Mouse (Mus musculus): Measurements from ENCODE around the gene Acy3.
"Not testable (repeated sequence)": the region's sequence is repeated elsewhere in the genome, so short reads cannot be mapped to it uniquely, and the experiment has no call there.

Gene Acy3

DNA sequence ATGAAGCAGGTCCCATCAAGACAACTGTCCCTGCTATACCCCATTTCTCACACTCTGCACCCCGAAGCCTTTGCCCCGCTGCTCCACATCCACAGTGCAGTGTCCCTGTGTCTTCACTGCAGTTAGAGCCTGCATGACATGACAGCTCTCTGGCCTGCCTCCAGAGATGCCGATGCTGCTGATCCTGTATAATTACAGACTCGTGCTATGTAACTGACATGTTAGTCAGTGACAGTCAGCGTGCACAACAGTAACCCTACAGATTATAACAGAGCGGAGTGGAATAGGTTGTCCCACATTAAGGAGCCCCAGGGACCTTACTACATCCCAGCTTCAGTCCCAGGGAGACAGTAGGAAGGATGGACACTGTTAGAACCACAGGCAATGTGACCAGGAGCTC is 11.8 kb upstream of the Acy3 start:
- not testable (repeated sequence) for DNase-seq (ENCODE audit: low spot score in 2 of 2)

- DNase-seq (ENCODE audit: low spot score in 2 of 2): no peak
Measured at GRCm38 (mm10) chr19:3975866-3976265, 10.5 kb upstream of the Acy3 start.

DNA sequence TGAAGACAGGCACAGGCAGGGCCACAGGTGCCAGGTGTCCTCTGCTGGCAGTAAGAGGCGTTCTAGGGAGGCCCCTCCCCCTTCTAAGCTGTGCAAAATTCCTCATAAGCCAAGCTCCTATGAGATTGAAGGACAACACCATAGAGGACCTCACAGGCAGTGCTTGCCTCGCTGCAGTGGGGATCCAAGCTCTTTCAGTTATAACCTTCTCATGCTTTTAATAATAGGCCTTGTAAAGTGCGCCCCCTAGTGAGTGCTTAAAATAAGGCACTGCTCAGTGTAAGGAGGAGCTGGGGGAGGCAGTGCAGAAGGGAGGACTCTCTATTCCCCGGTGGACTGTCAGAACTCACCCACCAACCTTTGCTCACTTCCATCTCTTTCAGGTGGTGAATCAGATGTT is 6.1 kb upstream of the Acy3 start:
- peak; percentile 55 to 78 for DNase-seq (ENCODE audit: low spot score in 2 of 2)

DNA sequence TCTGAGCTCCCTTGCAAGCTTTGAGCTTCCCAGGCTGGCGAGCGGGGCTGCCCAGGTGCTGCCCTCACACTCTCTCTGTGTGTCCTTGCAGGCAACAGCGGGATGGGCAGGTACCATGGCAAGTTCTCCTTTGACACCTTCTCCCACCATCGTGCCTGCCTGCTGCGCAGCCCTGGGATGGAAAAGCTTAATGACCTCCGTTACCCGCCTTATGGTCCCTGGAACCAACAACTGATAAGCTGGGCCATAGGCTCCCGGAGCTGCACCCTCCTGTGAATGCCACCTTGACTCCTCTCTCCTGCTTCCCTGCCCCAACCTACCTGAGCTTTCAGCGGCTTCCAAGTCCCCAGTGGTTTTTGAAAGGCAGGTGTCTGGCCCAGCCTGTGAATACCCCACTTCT is 5.5 kb upstream of the Acy3 start:
- no peak for DNase-seq (ENCODE audit: low spot score in 2 of 2)

GRCm38 (mm10) chr19:3983527-3984200 is 2.7 kb upstream of the Acy3 start:
- no peak for DNase-seq (ENCODE audit: low spot score in 2 of 2)

- no peak for DNase-seq (ENCODE audit: low spot score in 2 of 2)
Measured at GRCm38 (mm10) chr19:3985261-3985681, 1.1 kb upstream of the Acy3 start.

- DNase-seq (ENCODE audit: low spot score in 2 of 2): no peak
Measured at GRCm38 (mm10) chr19:3988066-3988465, 1.7 kb downstream of the Acy3 start.

GRCm38 (mm10) chr19:3988750-3989149 is 2.4 kb downstream of the Acy3 start:
- no peak for DNase-seq (ENCODE audit: low spot score in 2 of 2)

- DNase-seq (ENCODE audit: low spot score in 2 of 2): no peak
Measured at GRCm38 (mm10) chr19:3990804-3991203, 4.4 kb downstream of the Acy3 start.

GRCm38 (mm10) chr19:3991562-3991961 is 5.2 kb downstream of the Acy3 start:
- no peak for DNase-seq (ENCODE audit: low spot score in 2 of 2)

GRCm38 (mm10) chr19:3991966-3992365 is 5.6 kb downstream of the Acy3 start:
- no peak for DNase-seq (ENCODE audit: low spot score in 2 of 2)

- DNase-seq (ENCODE audit: low spot score in 2 of 2): no peak
Measured at GRCm38 (mm10) chr19:3992416-3992815, 6.0 kb downstream of the Acy3 start, which contains the start of gene Tbx10. TSS of gene Tbx10 (plus strand) at chr19:3992752.

DNA sequence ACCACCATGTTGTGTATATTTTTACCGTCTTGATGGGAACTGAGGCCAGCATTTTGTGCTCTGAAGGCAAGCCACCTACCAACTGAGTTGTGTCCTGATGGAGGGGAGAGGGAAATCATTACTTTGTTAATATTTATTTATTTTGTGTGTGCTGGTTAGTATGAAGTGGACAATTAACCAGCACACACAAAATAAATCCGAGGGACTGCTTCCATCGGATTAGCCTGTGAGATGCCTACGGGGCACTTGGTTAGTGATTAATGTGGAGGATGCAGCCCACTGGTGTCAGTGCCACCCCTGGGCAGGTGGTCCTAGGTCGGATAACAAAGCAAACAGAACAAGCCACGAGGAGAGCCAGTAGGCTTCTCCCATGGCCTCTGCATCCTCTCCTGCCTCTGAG is 8.6 kb downstream of the Acy3 start:
- DNase-seq (ENCODE audit: low spot score in 2 of 2): no peak

- no peak for DNase-seq (ENCODE audit: low spot score in 2 of 2)
Measured at GRCm38 (mm10) chr19:3995505-3995904, 9.1 kb downstream of the Acy3 start.

GRCm38 (mm10) chr19:3996106-3996505 is 9.7 kb downstream of the Acy3 start:
- no peak for DNase-seq (ENCODE audit: low spot score in 2 of 2)

DNA sequence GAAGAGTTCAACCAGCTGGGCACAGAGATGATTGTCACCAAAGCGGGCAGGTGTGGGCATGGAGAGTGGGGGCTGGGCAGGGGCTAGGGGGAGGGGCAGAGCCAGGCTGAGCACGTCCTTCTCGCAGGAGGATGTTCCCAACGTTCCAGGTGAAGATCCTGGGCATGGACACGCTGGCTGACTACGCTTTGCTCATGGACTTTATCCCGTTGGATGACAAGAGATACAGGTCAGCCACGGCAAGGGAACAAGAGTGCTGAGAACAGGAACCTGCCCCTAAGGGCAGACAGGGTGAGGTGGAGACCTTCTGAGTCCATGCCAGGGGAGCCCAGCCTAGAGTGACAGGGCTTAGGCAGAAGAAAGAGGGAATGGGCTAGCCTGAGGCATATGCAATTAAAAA is 10.4 kb downstream of the Acy3 start:
- no peak for DNase-seq (ENCODE audit: low spot score in 2 of 2)

- no peak for DNase-seq (ENCODE audit: low spot score in 2 of 2)
Measured at GRCm38 (mm10) chr19:3997231-3997630, 10.9 kb downstream of the Acy3 start.

- DNase-seq (ENCODE audit: low spot score in 2 of 2): no peak
Measured at GRCm38 (mm10) chr19:3998335-3998734, 12.0 kb downstream of the Acy3 start.

- no peak for DNase-seq (ENCODE audit: low spot score in 2 of 2)
Measured at GRCm38 (mm10) chr19:3999121-3999730, 12.9 kb downstream of the Acy3 start.

DNA sequence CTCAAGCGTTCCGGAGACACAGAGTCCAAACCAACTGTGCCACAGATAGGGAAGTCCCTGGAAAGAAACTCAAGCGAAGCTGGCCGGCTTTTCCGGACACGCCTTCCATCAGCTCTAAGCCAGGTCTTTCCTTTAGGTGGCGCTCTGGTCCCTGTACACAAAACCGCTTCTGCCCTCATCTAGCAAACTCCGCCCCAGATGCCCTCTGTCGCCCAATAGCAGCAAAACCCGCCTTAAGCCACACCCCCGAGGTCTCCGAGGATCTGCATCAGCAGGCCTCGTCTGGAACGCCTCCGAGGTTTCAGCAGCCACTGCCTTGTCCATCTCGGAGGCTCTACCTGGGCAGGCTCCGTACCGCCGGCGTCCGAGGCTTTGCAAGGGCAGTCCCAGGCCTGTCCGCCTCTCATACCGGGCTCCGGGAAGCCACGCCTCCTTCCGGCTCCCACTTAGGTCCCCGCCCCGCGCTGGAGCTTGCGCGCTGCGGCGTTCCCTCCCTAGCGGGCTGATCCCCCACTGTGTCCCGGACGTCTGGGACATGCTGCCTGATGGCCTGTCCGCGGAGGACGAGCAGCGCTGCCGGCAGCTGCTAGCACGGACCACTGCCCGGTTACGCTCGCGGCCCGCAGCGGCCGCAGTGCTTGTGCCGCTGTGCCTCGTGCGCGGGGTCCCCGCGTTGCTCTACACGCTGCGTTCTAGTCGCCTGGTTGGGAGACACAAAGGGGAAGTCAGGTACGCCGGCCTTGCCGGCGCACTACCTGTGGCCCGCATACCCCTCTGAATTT is 13.9 kb downstream of the Acy3 start, which contains the start of the genes Nudt8 and Gm49405:
Nudt8 (plus strand) TSS at position 462 of the 782 bp plus-strand sequence.
Gm49405 (plus strand) TSS at position 508 of the 782 bp plus-strand sequence.
- peak; percentile 92 to 96 for DNase-seq (ENCODE audit: low spot score in 2 of 2)

DNA sequence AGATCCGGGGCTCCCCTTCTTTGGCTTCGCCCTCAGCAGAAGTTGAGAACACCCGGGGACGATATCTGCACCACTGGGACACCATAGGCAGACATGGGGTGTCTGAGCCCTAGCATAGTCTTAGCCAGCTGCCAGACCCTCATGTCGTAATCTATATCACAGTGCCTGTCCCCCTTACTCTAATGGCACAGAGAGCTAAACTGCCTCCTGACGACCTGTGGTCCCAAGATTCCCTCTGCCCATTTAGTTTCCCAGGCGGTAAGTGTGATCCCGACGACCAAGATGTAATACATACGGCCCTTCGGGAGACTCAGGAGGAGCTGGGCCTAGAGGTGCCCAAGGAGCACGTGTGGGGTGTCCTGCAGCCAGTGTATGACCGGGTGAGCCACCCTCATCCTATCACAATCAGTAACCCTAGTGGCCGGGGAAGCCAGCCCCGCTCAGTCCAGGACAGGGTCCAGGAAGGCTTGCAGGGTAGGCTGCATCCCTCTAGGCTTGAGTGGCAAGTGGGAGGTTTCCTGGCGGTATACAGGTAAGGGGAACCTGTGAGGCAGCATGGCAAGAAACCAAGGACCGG is 14.7 kb downstream of the Acy3 start:
- DNase-seq (ENCODE audit: low spot score in 2 of 2): no peak

DNA sequence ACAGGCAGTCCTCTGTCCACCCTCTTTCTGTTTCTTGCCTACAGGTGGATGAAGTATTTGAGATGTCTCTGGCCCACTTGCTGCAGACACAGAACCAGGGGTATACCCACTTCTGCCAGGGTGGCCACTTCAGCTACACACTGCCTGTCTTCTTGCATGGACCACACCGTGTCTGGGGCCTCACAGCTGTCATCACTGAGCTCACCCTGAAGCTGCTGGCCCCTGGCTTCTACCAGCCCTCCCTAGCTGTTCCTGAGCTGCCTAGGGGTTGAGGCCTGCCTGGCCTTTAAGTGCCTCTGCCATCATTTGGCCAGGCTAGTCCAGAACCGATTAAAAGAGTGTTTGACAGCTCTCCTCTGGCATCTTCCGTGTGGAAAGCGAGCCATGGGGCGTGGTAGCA is 15.4 kb downstream of the Acy3 start:
- DNase-seq (ENCODE audit: low spot score in 2 of 2): no peak
